Mouse (Mus musculus): ENCODE results near the gene Pik3r3. TPM values are rescaled to one million over a fixed set of nuclear protein-coding genes. Genes with fewer than 3 reads are reported as not detected.

The Pik3r3 gene
- total RNA-seq, 4 experiments from 2014 or later, result 8.5 to 14.9 (median 11.9) TPM

Other genes with a start within 250 kb of the Pik3r3 start
- under 1 TPM in 3 of 4 experiments, not detected in 1; 0.34 to 0.82 (median 0.49) TPM for gene Faah, start 203.7 kb upstream of the Pik3r3 start, total RNA-seq (2022)
- 10 to 100 TPM; 30.3 to 34.5 (median 32.7) TPM for gene Nsun4, start 167.7 kb upstream of the Pik3r3 start, total RNA-seq (2022)
- 1,000 to 10,000 TPM; 1,639 to 1,931 (median 1,745) TPM for gene Uqcrh, start 146.5 kb upstream of the Pik3r3 start, total RNA-seq (2022)
- gene Lrrc41, start 146.3 kb upstream of the Pik3r3 start, total RNA-seq (2022), result 10 to 100 TPM; 24.4 to 26.0 (median 25.7) TPM
- under 1 TPM; 0.06 to 0.53 (median 0.17) TPM for gene Rad54l, start 97.9 kb upstream of the Pik3r3 start, total RNA-seq (2022)
- 10 to 100 TPM; 58.8 to 63.2 (median 62.0) TPM for gene Pomgnt1, start 97.8 kb upstream of the Pik3r3 start, total RNA-seq (2022)
- 1 to 10 TPM; 3.6 to 5.3 (median 4.9) TPM for gene Lurap1, start 70.3 kb upstream of the Pik3r3 start, total RNA-seq (2022)
- gene Tspan1, start 54.0 kb upstream of the Pik3r3 start, total RNA-seq (2022), result under 1 TPM in 1 of 4 experiments, not detected in 3; 0.55 TPM
- not detected for gene 1700042G07Rik, start 48.2 kb upstream of the Pik3r3 start, total RNA-seq (2022)
- not detected for gene Gm49337, start 48.2 kb upstream of the Pik3r3 start, total RNA-seq (2022)
- 100 to 1,000 TPM; 121 to 144 (median 138) TPM for gene Mast2, start 242.6 kb downstream of the Pik3r3 start, total RNA-seq (2022)